Mouse (Mus musculus): ENCODE data around the gene Ddx4. TPM values are rescaled to one million over a fixed set of nuclear protein-coding genes. Genes with fewer than 3 reads are reported as not detected.

The Ddx4 gene
- polyA plus RNA-seq, 1 experiment from 2014 or later: 0.81 TPM

GRCm38 (mm10) chr13:112560554-112561138 is 91.6 kb downstream of the Ddx4 start:
- DNase-seq (ENCODE audit: low spot score) (no peak), ATAC-seq (replicated peaks; ENCODE audit: low FRiP score) (no peak)
- Histone ChIP-seq H3K4me2 (ENCODE audit: low read depth, low read length, severe bottlenecking) (no peak overlapping the region), H3K4me1 (replicated peaks; ENCODE audit: control insufficient read depth, insufficient read depth, low read length) (no peaks in the 10 kb centered on the region), H3K27ac (ENCODE audit: low read depth, low read length) (no peak overlapping the region), H3K27me3 (ENCODE audit: control insufficient read depth, insufficient read depth, low read length) (no peaks in the 10 kb centered on the region), H3K4me3 (ENCODE audit: low read depth, low read length) (no peak overlapping the region), H3K36me3 (ENCODE audit: control insufficient read depth, insufficient read depth, low read length) (no peaks in the 10 kb centered on the region), H3K9me3 (ENCODE audit: control insufficient read depth, low read length) (no peaks in the 10 kb centered on the region), H3K9ac (ENCODE audit: low read length) (no peak overlapping the region)
- WGBS: 87% methylated on average over 6 of the region's 6 CpGs

- Histone ChIP-seq H3K4me3 (ENCODE audit: low read depth, low read length) (no peak overlapping the region), H3K9me3 (ENCODE audit: control insufficient read depth, low read length) (no peaks in the 10 kb centered on the region), H3K36me3 (ENCODE audit: control insufficient read depth, insufficient read depth, low read length) (no peaks in the 10 kb centered on the region), H3K9ac (ENCODE audit: low read length) (no peak overlapping the region), H3K27ac (ENCODE audit: low read depth, low read length) (no peak overlapping the region), H3K4me1 (replicated peaks; ENCODE audit: control insufficient read depth, insufficient read depth, low read length) (no peaks in the 10 kb centered on the region), H3K4me2 (ENCODE audit: low read depth, low read length, severe bottlenecking) (no peak overlapping the region), H3K27me3 (ENCODE audit: control insufficient read depth, insufficient read depth, low read length) (no peaks in the 10 kb centered on the region)
- ATAC-seq (replicated peaks; ENCODE audit: low FRiP score): no peak
- DNase-seq (ENCODE audit: low spot score): no peak
- 71% methylated on average over 2 of the region's 2 CpGs for WGBS
Measured at GRCm38 (mm10) chr13:112556501-112556900, 95.8 kb downstream of the Ddx4 start.

GRCm38 (mm10) chr13:112553304-112553703 is 99.0 kb downstream of the Ddx4 start:
- H3K9me3 ChIP-seq (ENCODE audit: control insufficient read depth, low read length): no peaks in the 10 kb centered on the region
- no peaks in the 10 kb centered on the region for H3K27me3 ChIP-seq (ENCODE audit: control insufficient read depth, insufficient read depth, low read length)
- 91% methylated on average over 5 of the region's 5 CpGs for WGBS
- no peak overlapping the region for H3K27ac ChIP-seq (ENCODE audit: low read depth, low read length)
- H3K4me1 ChIP-seq (replicated peaks; ENCODE audit: control insufficient read depth, insufficient read depth, low read length): no peaks in the 10 kb centered on the region
- DNase-seq (ENCODE audit: low spot score) (no peak), ATAC-seq (replicated peaks; ENCODE audit: low FRiP score) (no peak)
- H3K36me3 ChIP-seq (ENCODE audit: control insufficient read depth, insufficient read depth, low read length): no peaks in the 10 kb centered on the region
- no peak overlapping the region for H3K9ac ChIP-seq (ENCODE audit: low read length)
- H3K4me2 ChIP-seq (ENCODE audit: low read depth, low read length, severe bottlenecking): no peak overlapping the region
- no peak overlapping the region for H3K4me3 ChIP-seq (ENCODE audit: low read depth, low read length)

GRCm38 (mm10) chr13:112551641-112552548 is 100.4 kb downstream of the Ddx4 start:
- H3K9me3 ChIP-seq (ENCODE audit: control insufficient read depth, low read length): no peaks in the 10 kb centered on the region
- H3K27ac ChIP-seq (ENCODE audit: low read depth, low read length): no peak overlapping the region
- H3K9ac ChIP-seq (ENCODE audit: low read length): no peak overlapping the region
- H3K4me1 ChIP-seq (replicated peaks; ENCODE audit: control insufficient read depth, insufficient read depth, low read length): no peaks in the 10 kb centered on the region
- ATAC-seq (replicated peaks; ENCODE audit: low FRiP score): no peak
- 91% methylated on average over 7 of the region's 7 CpGs for WGBS
- no peaks in the 10 kb centered on the region for H3K27me3 ChIP-seq (ENCODE audit: control insufficient read depth, insufficient read depth, low read length)
- DNase-seq (ENCODE audit: low spot score): no peak
- no peak overlapping the region for H3K4me2 ChIP-seq (ENCODE audit: low read depth, low read length, severe bottlenecking)
- H3K36me3 ChIP-seq (ENCODE audit: control insufficient read depth, insufficient read depth, low read length): no peaks in the 10 kb centered on the region
- H3K4me3 ChIP-seq (ENCODE audit: low read depth, low read length): no peak overlapping the region

Other genes starting within 250 kb of the Ddx4 start
- gene Il6st, start 188.4 kb downstream of the Ddx4 start, polyA plus RNA-seq (2014; fragmentation: Nextera tagmentation; extraction: Ambion mirVana): 28.6 and 32.0 TPM in 2 replicates
- not detected in 2 replicates for gene Il31ra, start 58.1 kb downstream of the Ddx4 start, polyA plus RNA-seq (2014; fragmentation: Nextera tagmentation; extraction: Ambion mirVana)
- 19.0 and 19.5 TPM in 2 replicates for gene Slc38a9, start 8.3 kb upstream of the Ddx4 start, polyA plus RNA-seq (2014; fragmentation: Nextera tagmentation; extraction: Ambion mirVana)
- gene Plpp1, start 148.3 kb upstream of the Ddx4 start, polyA plus RNA-seq (2014; fragmentation: Nextera tagmentation; extraction: Ambion mirVana): 16.1 and 16.2 TPM in 2 replicates